Mouse (Mus musculus) stomach, embryonic 15.5 days (tissue): Measurements from ENCODE around the gene Cbx1. TPM values are rescaled to one million over a fixed set of nuclear protein-coding genes. Genes with fewer than 3 reads are reported as not detected.

Source experiments
- ATAC-seq: fragments of 200-750 bp; cut with Nextera tagmentation; 2 replicates; pipeline ENCODE4 v1.8.0; 2017; ENCODE audit warnings: low read depth, moderate number of reproducible peaks, moderate TSS enrichment; ENCODE audit not compliant: insufficient read depth, low FRiP score
- H3K27ac ChIP-seq: fragments of 300-500 bp; sonication (generic); 2 replicates; pipeline ENCODE4 v1.5.1; 2015; ENCODE audit warnings: mild to moderate bottlenecking, inconsistent platforms
- H3K27me3 ChIP-seq: fragments of 300-500 bp; sonication (generic); replicated peaks from 2 replicates; pipeline ENCODE4 v1.6.1; 2015; ENCODE audit warnings: inconsistent platforms
- H3K36me3 ChIP-seq: fragments of 300-500 bp; sonication (generic); 2 replicates; pipeline ENCODE4 v1.6.1; 2015; ENCODE audit warnings: inconsistent platforms
- H3K4me1 ChIP-seq: fragments of 300-500 bp; sonication (generic); 2 replicates; pipeline ENCODE4 v1.6.1; 2015; ENCODE audit warnings: inconsistent platforms
- H3K4me2 ChIP-seq: fragments of 300-500 bp; sonication (generic); 2 replicates; pipeline ENCODE4 v1.6.1; 2015; ENCODE audit warnings: mild to moderate bottlenecking, inconsistent platforms
- H3K4me3 ChIP-seq: fragments of 300-500 bp; sonication (generic); replicated peaks from 2 replicates; pipeline ENCODE4 v1.5.1; 2015; ENCODE audit warnings: inconsistent platforms
- H3K9ac ChIP-seq: fragments of 300-500 bp; sonication (generic); 2 replicates; pipeline ENCODE4 v1.6.1; 2015; ENCODE audit warnings: inconsistent platforms
- H3K9me3 ChIP-seq: fragments of 300-500 bp; sonication (generic); 2 replicates; pipeline ENCODE4 v1.6.1; 2016; ENCODE audit warnings: inconsistent platforms
- WGBS: fragments of 180-500 bp; shearing (Covaris S2); methylation state at CpG from one replicate; pipeline ENCODE4 v1.1.7; 2015; 5-methylcytosine and 5-hydroxymethylcytosine counted together
- polyA plus RNA-seq: library from polyadenylated mRNA; unstranded; fragments of >200 nt; fragmentation: Nextera tagmentation; extraction: Ambion mirVana; gene quantifications from 2 replicates; pipeline ENCODE4 v1.2.1, GENCODE M21; 2015

Gene Cbx1
- polyA plus RNA-seq, 1 experiment from 2014 or later = 99.2 TPM

DNA sequence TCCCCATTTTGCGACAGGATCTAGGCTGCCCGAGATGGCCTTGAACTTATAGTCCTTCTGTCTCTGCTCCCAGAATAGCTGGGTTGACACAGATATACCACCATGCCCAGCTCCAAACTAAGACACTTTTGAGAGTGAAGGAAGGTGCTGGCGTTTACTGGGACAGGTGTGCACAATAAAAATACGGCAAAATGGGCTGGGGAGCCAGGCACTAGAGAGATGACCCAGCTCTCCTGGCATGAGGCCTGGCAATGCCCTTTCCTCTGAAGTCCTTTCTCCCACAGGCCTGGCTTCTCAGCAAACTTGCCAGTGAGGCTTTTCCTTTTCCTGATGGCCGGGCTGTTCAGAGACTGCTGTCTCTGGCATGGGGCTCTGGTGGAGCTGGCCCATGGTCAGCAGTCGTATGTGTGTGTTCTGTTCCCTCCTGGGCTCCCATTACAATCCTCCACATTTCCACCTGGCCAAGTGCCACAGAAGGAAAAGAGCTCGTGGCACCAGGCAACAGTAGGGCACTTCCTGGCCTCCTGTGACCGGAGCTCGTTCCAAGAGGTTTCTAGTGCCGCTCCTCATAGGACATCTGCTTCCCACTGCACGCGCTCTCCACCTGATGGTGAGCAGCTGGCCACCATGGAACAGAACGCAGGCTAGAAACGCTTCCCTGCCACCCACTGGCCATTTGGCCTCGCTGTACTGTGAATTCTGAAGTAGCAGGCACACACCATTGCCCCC, 26.0 kb upstream of the Cbx1 start:
- Histone ChIP-seq H3K9me3 (no peaks in the 10 kb centered on the region), H3K4me1 (0 out of 2 replicates have a peak, but pooled peaks cover 6% of the 10 kb centered on the region), H3K27me3 (no peaks in the 10 kb centered on the region), H3K4me3 (no peak overlapping the region), H3K27ac (no peak overlapping the region), H3K36me3 (no peaks in the 10 kb centered on the region), H3K4me2 (no peak overlapping the region), H3K9ac (no peak overlapping the region)
- ATAC-seq = no peak
- 65% methylated on average over 15 of the region's 15 CpGs for WGBS

DNA sequence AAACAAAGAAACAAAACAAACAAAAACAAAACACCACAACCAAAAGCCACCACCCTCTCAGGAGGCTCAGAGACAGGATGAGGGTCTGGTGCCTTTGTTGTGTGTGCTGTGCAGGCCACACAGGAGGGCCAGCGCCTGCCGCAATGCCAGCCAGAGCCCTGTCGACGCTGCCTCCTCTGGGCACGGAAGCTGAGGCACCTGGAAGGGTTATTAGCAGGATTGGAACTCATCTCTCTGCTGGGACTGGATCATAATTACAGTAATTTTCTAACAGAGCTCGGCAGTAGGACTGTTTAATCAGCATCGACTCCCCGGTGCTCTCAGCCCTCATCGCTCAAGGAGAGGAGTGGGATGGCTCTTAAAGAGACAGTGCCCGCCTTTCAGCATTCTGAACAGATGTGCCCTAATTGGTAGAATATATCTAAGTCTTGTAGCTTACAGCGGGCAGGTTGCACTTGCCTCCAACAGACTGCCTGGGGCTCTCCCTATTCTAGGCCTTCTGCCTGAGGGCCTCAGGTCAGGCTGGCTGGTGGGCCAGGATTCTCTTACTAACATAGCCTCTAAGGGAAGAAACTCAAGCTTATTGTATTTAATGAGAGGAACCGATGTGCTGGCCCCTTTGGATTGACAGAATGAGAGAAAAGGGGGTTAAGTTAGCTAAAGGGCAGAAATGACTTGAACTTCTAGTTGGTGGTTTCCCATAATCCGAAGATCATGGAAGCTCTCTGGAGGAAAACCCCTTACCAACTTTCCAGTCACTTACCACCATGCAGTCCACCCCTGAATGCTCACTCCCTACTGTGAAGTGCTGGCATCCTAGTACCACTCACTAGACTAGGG, 24.2 kb upstream of the Cbx1 start:
- 55% methylated on average over 13 of the region's 13 CpGs for WGBS
- Histone ChIP-seq H3K36me3 (0 out of 2 replicates have a peak, but pooled peaks cover 2% of the 10 kb centered on the region), H3K4me2 (no peak overlapping the region), H3K9me3 (no peaks in the 10 kb centered on the region), H3K4me1 (peaks cover 9% of the 10 kb centered on the region; the same call in 1 of the 2 replicates), H3K4me3 (no peak overlapping the region), H3K27me3 (no peaks in the 10 kb centered on the region), H3K9ac (no peak overlapping the region), H3K27ac (peak overlapping the region; percentile 27; the same call in 1 of the 2 replicates)
- ATAC-seq = no peak

DNA sequence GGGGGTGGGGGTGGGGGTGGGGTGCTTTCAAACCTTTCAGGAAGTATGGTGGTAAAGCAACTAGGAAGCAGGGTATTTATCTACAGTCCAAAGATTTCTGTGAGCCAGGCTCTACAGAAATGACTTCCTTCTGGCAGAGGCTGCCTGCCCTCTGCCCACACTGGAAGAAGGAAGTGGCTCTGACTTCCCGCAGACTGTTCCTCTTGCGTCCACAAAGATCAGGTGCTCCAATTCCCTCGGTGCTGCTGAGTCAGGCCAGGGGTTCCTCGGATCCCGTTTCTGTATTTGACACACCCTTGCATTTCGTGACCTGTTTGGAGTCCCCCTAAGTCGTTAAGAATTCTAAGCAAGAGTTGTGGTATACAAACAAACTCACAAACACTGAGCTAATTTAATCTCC, 23.3 kb upstream of the Cbx1 start:
- WGBS = 65% methylated on average over 7 of the region's 7 CpGs
- no peak overlapping the region for H3K9ac ChIP-seq
- no peak overlapping the region for H3K4me3 ChIP-seq
- H3K4me1 ChIP-seq = peaks cover 9% of the 10 kb centered on the region; the same call in 1 of the 2 replicates
- no peak overlapping the region for H3K4me2 ChIP-seq
- peak overlapping the region; percentile 27 for H3K27ac ChIP-seq
- no peaks in the 10 kb centered on the region for H3K27me3 ChIP-seq
- no peaks in the 10 kb centered on the region for H3K9me3 ChIP-seq
- ATAC-seq = no peak
- peaks cover 6% of the 10 kb centered on the region; the same call in 1 of the 2 replicates for H3K36me3 ChIP-seq

DNA sequence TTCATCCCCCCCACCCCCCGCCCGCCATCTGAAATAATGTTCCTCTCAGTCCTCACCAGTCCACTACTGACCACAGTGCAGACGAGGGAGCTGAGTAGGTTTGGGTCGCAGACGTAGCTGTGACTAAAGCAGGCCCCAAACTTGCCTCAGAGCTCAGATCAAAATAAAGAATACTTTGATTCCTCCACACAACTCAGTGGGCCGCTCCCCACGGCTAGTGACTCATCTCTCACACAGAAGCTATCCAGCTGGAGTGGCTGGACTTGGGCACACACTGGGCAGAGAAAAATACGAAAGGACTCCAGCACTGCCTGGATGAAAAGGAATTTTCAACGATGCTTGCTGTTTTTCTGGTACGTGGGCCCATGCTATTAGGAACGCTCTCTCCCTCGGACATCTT, 22.4 kb upstream of the Cbx1 start:
- ATAC-seq = no peak
- H3K9ac ChIP-seq = no peak overlapping the region

GRCm38 (mm10) chr11:96767096-96767495, 21.8 kb upstream of the Cbx1 start:
- Histone ChIP-seq H3K9ac (no peak overlapping the region), H3K4me2 (no peak overlapping the region), H3K9me3 (no peaks in the 10 kb centered on the region), H3K27me3 (no peaks in the 10 kb centered on the region), H3K4me3 (no peak overlapping the region), H3K4me1 (peaks cover 9% of the 10 kb centered on the region; the same call in 1 of the 2 replicates), H3K27ac (no peak overlapping the region), H3K36me3 (peaks cover 17% of the 10 kb centered on the region; the same call in 1 of the 2 replicates)
- 56% methylated on average over 7 of the region's 7 CpGs for WGBS
- no peak for ATAC-seq

More for the DNA sequence above, 22.4 kb upstream of the Cbx1 start:
- Histone ChIP-seq H3K36me3 (peaks cover 12% of the 10 kb centered on the region; the same call in 1 of the 2 replicates), H3K4me1 (peaks cover 9% of the 10 kb centered on the region; the same call in 1 of the 2 replicates), H3K9me3 (no peaks in the 10 kb centered on the region), H3K4me3 (no peak overlapping the region), H3K27me3 (no peaks in the 10 kb centered on the region), H3K27ac (no peak overlapping the region; the same call in 1 of the 2 replicates), H3K4me2 (no peak overlapping the region)
- WGBS = 78% methylated on average over 12 of the region's 12 CpGs

DNA sequence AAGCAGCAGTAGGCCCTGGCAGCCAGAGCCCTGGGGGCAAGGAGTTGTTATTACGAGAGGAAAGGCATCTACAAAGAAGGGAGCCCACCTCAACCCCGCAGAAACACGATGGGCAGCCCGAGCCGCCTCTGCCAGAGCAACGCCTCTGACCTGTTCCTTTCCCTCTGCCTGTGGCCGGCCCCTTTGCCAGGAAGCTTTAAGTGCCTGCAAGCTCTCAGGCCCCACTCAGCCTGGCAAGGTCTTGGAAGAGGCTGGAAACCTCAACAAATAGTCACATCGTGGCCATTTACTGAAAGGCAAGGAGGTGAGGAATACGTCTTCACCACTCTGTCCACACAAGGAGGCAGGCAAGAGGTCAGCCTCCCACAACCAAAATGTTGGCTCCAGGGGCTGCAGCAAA, 20.7 kb upstream of the Cbx1 start:
- 59% methylated on average over 9 of the region's 9 CpGs for WGBS
- no peak for ATAC-seq
- Histone ChIP-seq H3K4me1 (peaks cover 9% of the 10 kb centered on the region; the same call in 1 of the 2 replicates), H3K4me2 (no peak overlapping the region), H3K27me3 (no peaks in the 10 kb centered on the region), H3K4me3 (no peak overlapping the region), H3K9ac (no peak overlapping the region), H3K27ac (no peak overlapping the region), H3K36me3 (peaks cover 17% of the 10 kb centered on the region; the same call in 1 of the 2 replicates), H3K9me3 (no peaks in the 10 kb centered on the region)

DNA sequence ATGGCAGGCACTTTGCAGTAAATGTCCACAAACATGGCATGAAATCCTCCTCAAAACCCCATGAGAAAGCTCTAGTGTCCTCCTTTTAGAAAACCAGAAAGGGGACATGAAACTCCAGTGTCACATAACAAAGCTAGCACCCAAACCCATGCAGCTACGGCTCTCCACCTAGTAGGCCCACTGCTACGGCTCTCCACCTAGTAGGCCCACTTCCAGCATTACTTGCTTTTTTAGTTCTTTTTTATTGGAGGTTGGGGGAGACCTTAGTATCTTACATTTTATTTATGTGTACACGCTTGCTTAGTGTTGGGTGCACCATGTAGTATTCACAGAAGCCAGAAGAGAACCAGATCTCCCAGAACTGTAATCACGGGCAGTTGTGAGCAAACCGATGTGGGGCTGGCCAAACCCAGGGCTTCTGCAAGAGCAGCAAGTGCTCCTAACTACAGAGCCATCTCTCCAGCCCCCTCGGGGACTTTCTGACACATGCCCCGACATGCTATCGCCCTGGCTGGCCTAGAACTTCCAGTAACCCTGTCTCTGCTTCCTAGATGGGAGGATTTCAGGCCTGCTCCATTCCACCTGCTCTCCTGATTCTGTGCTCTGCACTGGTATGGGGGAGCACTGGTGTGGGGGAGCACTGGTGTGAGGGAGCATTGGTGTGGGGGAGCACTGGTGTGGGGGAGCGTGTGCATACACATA, 17.5 kb upstream of the Cbx1 start:
- Histone ChIP-seq H3K27me3 (no peaks in the 10 kb centered on the region), H3K4me1 (peaks cover 6% of the 10 kb centered on the region), H3K4me3 (no peak overlapping the region), H3K36me3 (peaks cover 17% of the 10 kb centered on the region; the same call in 1 of the 2 replicates), H3K9me3 (no peaks in the 10 kb centered on the region), H3K4me2 (no peak overlapping the region), H3K9ac (no peak overlapping the region), H3K27ac (no peak overlapping the region)
- 89% methylated on average over 9 of the region's 9 CpGs for WGBS
- ATAC-seq = no peak

DNA sequence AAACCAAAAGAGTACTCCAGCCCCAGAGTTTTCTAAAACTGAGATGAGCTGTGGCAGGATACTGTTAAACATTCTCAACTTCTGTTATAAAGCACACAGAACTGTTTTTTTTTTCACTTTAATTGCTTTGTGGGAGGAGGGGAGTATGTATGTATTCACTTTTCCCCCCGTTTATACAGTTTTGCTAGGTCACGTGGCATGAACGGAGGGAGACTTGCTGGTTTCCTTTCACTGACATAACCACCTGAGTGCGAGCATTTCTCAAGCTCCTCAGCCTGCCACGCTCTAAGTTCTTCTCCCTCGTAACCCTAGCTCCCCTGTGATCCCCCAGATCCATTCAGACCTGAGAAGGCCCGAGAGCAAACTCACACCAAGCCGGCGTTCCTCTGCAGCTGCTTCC, 16.5 kb upstream of the Cbx1 start:
- Histone ChIP-seq H3K27ac (no peak overlapping the region), H3K36me3 (peaks cover 17% of the 10 kb centered on the region; the same call in 1 of the 2 replicates), H3K4me2 (no peak overlapping the region), H3K4me3 (no peak overlapping the region), H3K4me1 (peaks cover 12% of the 10 kb centered on the region), H3K9me3 (no peaks in the 10 kb centered on the region), H3K9ac (no peak overlapping the region), H3K27me3 (no peaks in the 10 kb centered on the region)
- no peak for ATAC-seq
- 85% methylated on average over 9 of the region's 9 CpGs for WGBS

- no peak overlapping the region for H3K9ac ChIP-seq
- H3K27ac ChIP-seq = no peak overlapping the region
- H3K4me1 ChIP-seq = peaks cover 9% of the 10 kb centered on the region
- no peaks in the 10 kb centered on the region for H3K27me3 ChIP-seq
- H3K4me2 ChIP-seq = no peak overlapping the region
- ATAC-seq = no peak
- 85% methylated on average over 3 of the region's 3 CpGs for WGBS
- peaks cover 15% of the 10 kb centered on the region; the same call in 1 of the 2 replicates for H3K36me3 ChIP-seq
- H3K4me3 ChIP-seq = no peak overlapping the region
- no peaks in the 10 kb centered on the region for H3K9me3 ChIP-seq
These were observed 14.4 kb upstream of the Cbx1 start for GRCm38 (mm10) chr11:96774536-96774935.

GRCm38 (mm10) chr11:96775063-96775462, 13.9 kb upstream of the Cbx1 start:
- peaks cover 9% of the 10 kb centered on the region for H3K4me1 ChIP-seq
- H3K27me3 ChIP-seq = no peaks in the 10 kb centered on the region
- no peak overlapping the region for H3K4me2 ChIP-seq
- H3K9me3 ChIP-seq = no peaks in the 10 kb centered on the region
- H3K4me3 ChIP-seq = no peak overlapping the region
- H3K36me3 ChIP-seq = peaks cover 15% of the 10 kb centered on the region; the same call in 1 of the 2 replicates
- no peak overlapping the region for H3K27ac ChIP-seq
- no peak for ATAC-seq
- WGBS = 90% methylated on average over 8 of the region's 8 CpGs
- no peak overlapping the region for H3K9ac ChIP-seq

DNA sequence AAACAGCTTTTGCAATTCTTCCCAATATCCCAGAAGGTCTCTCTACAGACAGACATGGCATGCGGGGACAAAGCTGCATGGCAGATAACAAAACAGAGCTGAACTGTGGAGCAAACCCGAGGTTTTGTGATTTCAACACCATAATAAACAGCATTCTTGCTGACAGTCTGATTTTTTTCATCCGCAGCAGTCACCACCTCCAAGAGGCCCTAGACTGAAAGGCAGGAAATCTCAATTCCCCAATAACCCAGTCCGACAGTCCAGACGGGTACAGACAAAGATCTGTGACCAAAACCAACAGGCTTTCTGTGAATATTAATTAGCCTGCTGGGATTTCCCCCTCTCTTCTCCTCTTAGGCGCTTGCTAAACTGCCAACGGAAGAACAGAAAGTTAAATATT, 13.3 kb upstream of the Cbx1 start:
- ATAC-seq = no peak
- Histone ChIP-seq H3K36me3 (peaks cover 11% of the 10 kb centered on the region; the same call in 1 of the 2 replicates), H3K4me1 (peaks cover 9% of the 10 kb centered on the region), H3K27me3 (no peaks in the 10 kb centered on the region), H3K9me3 (no peaks in the 10 kb centered on the region), H3K4me3 (no peak overlapping the region), H3K4me2 (no peak overlapping the region), H3K27ac (no peak overlapping the region), H3K9ac (no peak overlapping the region)
- WGBS = 72% methylated on average over 7 of the region's 7 CpGs
